Mouse (Mus musculus): ENCODE measurements around the gene Aak1. TPM values are rescaled to one million over a fixed set of nuclear protein-coding genes. Genes with fewer than 3 reads are reported as not detected.
A peak's percentile ranks its signal among the peaks of the same experiment; 100 is the strongest.

Aak1 gene
- 10 to 100 TPM; 26.9 to 29.6 TPM for total RNA-seq (2021)
- long read RNA-seq, experiment 1, partial matches to known transcripts, result 0 of 5 reads
- long read RNA-seq, experiment 1, other reads (novel, unspliced or antisense), result 5 of 5 reads
- long read RNA-seq, experiment 2, partial matches to known transcripts, result 0 of 7 reads
- long read RNA-seq, experiment 2, other reads (novel, unspliced or antisense), result 7 of 7 reads

DNA sequence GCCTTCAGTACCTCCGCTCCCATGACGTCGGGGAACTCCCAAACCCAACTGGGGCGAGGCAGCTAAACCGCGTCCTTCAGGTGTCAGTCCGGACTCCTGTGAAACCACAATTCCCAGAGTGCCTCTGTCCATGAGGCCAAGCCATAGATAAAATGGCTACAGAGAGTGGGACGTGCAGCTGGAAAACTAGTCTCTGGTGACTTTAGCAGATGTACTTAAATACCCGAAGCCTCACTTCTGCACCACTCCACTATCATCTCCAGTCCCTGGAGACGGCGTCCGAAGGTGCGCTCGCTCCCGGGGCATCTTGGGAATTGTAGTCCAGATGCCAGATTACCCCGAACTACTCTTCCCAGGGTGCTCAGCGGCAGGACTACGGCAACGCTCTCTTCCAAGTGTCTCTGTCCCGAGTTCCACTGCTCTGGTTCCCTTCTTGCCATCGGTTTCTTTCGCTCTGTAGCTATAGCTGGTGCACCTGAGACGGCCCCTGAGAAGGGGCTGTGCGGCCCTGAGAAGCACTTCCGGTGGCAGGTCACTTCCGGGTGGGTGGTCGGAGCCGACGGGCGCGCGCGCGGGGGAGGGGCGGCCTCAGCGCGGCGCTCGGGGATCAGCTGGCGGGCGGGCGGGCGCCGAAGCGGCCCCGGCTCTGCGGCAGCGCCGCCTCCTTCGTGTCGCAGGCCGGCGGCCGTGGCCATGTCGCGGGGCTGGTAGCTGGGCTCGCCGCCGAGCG, at the start of gene Aak1:
Aak1 (plus strand) TSS at position 603 of the 730 bp plus-strand sequence.
- intact Hi-C loops (cut with DNase I), result loop anchor here (2.0 kb wide), 1 partner anchor 72 kb away; no protein-coding TSS in a partner anchor
- DNase-seq, result peak; percentile 85 to 92

DNA sequence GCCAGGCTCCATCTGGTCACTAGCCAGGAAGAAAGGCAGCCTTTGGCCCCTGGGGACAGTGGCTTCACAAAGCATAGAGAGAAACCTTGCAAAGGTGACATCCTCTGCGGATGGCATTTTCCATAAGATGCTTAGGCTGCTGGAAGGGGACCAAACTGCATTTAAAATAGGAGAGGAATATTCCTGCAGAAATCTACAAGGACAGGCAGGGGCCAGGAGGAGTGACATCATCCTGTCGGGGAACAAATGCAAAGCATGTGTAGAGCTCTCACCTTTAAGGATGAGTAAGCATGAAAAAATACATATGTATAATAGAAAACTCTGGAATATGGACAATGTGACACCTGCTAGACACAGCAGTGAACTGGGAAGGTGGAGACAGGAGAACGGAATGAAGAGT, 48.9 kb upstream of the Aak1 start:
- intact Hi-C loops (cut with DNase I), result no loop called here
- DNase-seq, result no peak

DNA sequence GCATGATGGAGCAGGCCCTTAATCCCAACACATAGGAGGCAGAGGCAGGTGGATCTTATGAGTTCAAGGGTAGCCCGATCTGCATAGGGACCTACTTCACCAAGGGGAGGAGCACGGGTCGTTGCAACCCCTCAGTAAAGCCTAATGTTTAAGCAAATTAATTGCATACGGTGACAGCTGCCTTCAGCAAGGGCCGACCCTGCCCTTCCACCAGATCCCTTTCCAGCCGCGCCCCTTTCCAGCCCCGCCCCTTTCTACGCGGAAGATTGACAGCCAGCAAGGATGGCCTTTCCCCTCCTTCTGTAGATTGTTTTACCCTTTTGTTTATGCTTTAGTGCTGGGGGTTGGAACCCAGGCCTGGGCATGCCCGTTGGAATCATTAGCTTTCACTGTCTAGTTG, 47.9 kb upstream of the Aak1 start:
- DNase-seq, result no peak
- intact Hi-C loops (cut with DNase I), result no loop called here

DNA sequence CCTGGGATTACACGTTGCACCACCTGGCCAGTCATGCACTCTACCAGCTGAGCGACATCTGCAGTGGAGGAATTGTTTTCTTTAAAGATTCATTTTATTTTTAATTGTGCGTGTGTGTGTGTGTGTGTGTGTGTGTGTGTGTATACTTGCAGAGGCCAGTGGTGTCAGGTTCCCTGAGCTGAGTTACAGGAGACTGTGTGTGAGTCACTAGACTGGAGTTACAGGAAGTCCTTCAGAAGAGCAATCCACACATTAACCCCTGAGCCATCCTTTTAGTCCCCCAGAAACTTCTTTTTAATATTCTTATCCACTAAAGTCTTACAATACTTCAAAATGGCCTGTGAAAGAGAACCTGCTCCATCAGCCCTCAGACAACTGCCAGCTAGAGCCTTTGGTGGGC, 44.7 kb upstream of the Aak1 start:
- intact Hi-C loops (cut with DNase I), result no loop called here
- no peak for DNase-seq

DNA sequence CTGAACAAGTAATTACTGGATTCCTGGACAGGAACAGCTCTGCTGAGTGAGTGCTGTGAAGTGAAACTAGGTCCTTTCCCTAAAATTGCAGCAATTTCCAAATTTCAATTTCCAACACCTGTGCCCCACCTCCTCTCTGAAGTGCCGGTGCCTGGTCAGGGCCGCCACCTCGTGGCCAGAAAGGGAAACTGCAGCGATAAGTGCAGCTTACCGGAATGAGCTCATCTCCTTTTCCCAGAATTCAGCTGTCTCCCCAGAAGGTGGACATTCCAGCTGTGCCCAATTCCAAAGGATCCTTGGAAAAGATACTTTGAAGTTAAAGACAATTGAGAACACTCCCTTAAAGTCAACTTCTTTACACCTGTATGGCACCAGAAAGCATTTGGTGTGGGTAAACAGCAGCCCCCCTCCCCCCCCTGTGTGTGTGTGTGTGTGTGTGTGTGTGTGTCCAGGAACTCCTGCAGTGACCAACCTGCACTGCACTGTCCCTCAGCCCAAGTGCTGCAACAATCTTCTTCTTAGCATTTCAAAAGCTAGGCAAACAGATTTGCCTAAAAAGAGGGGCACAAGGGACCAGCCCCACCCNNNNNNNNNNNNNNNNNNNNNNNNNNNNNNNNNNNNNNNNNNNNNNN, 42.7 kb upstream of the Aak1 start:
- intact Hi-C loops (cut with DNase I), result loop anchor here (1.0 kb wide), 1 partner anchor 59 kb away; no protein-coding TSS in a partner anchor
- peak; percentile 45 to 64 for DNase-seq

DNA sequence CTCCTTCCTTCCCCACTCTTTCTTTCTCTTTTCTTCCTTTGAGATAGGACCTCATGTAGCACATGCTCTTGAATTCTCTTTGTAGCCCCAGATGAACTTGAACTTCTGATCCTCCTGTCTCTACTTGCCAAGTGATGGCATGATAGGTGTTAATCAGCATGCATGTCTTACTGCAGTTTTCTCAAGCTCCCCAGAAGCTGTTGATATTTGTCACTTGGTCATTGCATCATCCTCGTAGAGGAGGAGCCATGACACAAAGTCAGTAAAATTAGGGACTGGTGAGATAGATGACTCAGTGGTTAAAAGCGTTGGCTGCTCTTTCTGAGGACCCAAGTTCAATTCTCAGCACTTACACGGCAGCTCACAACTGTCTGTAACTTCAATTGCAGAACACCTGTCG, 36.4 kb upstream of the Aak1 start:
- no peak for DNase-seq
- intact Hi-C loops (cut with DNase I), result loop anchor here (5.0 kb wide), 1 partner anchor 184 kb away; no protein-coding TSS in a partner anchor

DNA sequence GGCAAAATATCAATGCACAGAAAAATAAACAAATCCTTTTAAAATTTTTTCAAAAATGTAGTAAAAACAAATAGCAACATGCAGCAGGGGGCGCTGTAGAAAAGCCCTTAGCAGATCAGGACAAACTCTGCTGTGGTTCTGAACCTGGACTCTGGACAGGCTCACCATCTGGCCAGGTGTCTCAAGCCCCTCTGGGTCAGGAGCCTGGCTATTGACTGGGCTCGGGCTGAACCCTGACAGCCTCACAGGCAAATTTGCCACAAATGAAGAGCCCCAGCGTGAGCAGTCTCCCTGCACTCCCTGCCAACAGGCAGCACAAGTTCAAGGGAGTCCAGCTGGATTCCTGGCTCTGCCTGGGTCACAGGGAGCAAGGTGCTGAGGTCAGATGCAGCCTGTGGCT, 36.0 kb upstream of the Aak1 start:
- peak in 1 of 2 experiments; percentile 42 for DNase-seq
- intact Hi-C loops (cut with DNase I), result loop anchor here (5.0 kb wide), 1 partner anchor 184 kb away; no protein-coding TSS in a partner anchor

DNA sequence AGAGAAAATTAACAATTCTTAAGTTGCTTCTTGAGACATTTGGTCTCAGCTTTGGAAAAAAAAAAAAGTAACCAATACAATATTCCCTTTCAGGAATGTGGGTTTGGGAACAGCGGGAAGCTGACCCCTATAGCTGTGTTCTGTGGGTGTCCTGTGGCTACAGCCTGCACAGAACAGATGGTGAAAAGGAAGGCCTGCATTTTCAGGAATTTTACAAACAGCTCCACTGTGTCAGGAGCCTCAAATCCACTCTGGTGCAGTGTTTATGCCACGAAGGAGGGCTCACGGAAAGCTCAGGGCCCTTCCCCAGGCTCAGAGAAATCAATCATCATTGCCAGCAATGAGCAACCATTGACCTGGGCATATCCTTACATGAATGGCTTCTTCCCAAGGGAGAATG, 34.4 kb upstream of the Aak1 start:
- intact Hi-C loops (cut with DNase I), result loop anchor here (1.0 to 5.0 kb wide), 2 partner anchors 107 to 182 kb away; no protein-coding TSS in a partner anchor
- no peak for DNase-seq

DNA sequence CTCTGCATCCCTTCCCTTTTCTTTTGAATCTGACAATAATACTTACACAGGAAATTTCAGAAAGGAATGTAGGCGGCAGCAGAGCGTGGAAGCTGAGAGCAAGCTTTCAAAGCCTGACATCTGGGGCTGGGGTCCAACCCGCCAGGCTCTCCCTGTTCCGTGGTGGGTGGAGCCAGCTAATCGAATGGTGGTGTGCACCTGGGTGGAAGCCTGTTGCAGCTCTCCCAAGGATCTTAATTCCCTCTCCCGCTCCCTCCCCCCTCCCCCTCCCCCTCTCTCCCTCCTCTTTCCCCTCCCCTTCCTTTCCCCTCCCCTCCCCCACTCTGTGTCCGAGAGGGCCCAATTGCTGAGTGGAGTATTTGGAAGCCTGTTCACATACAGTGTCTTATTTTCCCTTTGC, 33.9 kb upstream of the Aak1 start:
- intact Hi-C loops (cut with DNase I), result no loop called here
- no peak for DNase-seq

DNA sequence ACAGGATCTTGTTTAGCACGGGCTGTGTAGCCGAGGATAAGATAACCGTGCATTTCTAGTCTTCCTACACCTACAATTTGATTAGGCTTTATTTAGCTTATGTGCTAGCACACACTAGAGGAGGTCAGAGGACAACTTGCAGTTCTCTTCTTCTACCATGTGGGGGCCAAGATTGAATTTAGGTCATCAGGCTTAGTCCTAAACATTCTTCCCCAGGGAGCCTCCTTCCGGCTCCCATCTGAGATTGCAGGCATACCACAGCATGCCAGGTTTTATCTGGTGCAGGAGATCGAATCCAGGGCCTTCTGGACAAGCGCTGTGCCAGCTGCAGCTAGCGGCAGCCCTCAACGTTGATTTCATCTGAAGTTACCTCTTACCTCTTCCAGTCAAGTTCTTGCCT, 32.7 kb upstream of the Aak1 start:
- DNase-seq, result no peak
- intact Hi-C loops (cut with DNase I), result no loop called here

DNA sequence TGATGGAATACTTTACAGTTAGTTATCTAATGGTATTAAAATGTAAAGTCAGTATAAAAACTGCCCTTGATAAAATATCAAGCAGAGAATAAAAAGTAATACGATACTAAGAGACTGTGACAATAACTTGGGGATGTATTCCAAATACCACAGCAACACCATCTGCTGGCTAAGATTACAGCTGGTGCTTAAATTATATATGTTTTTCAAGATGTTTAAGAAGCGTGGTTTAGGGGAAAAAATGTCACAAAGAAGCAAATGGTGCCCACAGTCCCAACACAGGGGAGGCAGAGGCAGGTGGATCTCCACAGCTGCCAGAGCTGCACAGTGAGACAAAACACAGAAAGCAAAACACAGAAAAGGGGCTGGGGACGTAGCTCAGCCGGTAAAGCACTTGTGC, 30.4 kb upstream of the Aak1 start:
- intact Hi-C loops (cut with DNase I), result no loop called here
- DNase-seq, result no peak

DNA sequence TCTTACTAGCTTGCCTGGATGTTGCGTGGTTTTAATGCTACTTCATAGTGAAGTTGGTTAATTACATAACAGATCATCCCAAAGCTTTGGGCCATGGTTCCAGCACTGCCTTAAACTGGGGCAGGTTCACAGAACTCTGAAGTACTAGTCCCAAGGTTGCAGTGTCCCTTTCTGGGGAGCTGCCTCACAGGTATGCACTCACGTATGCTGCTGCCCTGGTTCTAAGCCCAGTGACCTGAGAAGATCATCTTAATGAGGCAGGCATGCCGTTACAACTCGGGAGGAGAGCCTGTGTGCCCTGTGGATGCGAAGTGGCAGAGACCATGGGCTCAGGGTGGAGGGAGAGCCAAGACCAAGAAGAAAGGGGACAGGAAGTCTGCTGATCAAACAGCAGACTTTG, 29.4 kb upstream of the Aak1 start:
- no peak for DNase-seq

DNA sequence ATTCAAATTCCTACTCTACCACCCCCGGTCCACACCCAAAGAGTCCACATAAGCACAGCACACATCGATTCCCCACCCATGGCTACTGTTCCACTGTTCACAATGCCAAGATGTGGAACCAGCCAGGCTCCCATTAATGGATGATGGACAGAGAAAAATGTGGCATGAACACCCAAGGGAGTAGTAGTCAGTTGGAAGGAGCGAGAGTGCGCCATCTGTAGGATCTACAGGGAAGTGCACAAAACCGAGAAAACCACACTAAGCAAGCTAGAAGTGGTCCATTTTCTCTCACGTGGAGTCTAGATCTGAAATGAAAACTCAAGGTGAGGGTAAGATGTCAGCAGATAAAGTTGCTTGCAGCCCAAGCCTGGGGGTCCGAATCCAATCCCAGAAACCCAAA, 28.6 kb upstream of the Aak1 start:
- intact Hi-C loops (cut with DNase I), result no loop called here
- DNase-seq, result no peak

More for the DNA sequence above, 29.4 kb upstream of the Aak1 start:
- intact Hi-C loops (cut with DNase I), result no loop called here

DNA sequence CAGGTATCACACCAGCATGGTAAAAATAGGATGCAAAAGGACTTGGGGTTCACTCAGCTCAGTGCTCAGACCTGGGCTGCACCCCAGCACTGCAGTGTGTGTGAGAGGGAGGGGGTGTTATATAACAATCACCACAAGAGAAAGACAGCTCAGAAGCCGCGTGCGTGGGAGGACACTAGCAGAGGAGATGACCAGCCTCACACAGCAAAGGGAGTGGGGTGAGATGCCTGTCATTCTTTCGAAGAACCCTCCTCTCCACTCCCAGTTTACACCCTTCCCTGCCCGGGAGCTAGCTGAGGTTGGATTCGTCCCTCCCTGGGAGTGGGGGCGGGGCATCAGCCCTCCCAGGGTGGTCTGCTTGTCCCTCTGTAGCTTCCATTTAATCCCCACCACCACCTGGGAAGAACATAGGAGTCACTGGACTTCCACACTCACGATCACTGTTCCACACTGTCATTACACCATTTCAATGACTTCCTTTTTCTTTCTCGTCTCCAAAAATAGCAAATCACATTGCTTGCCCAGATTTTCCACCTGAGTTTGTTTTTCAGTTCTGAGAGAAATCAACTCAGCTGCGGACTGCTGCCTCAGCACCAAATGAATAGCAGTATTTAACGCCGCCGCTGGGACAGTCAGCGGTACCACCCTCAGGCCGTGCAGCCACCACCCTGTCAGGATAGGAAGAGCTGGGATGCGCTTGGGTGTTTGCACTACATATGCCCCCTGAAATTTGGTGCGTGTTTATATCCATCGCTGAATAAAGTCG, 26.8 kb upstream of the Aak1 start:
- DNase-seq, result peak in 1 of 2 experiments; percentile 46
- intact Hi-C loops (cut with DNase I), result no loop called here

DNA sequence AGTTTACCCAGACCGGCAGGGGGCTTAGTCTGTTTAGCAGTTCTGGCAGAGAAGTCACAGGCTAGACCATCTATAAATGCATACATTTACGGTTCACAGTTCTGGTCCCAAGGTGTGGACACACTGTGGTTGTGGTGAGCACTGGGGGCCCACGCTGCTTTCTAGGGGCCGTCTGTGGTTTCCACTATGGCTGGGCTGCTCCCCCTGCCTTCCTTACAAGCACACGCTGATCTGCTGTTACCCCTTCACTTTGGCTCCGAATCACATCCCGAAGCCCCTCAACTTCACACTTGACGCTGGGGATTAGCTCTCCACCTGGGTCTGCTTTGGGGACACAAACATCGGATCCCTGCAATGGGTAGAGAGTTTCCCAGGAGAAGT, 26.3 kb upstream of the Aak1 start:
- DNase-seq, result no peak
- intact Hi-C loops (cut with DNase I), result no loop called here

DNA sequence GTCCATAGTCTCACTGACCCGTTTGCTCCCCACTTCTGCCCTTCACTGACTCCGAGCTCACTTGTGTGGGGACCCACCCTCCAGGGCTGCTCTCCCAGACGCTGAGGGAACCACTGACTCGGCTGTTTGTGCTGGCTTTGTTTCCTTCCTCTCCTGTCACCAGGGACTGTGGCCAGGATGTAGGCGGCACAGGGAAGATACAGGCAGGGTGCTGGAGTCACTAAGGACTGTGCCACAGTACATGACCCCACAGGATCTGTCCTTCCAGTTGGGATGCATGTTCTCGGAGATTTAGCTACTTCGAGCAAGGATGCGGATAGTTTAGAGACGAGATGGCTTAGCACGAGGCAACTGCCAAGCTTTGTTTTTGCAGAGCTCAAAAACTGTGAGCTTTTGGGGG, 25.5 kb upstream of the Aak1 start:
- peak in 1 of 2 experiments; percentile 39 for DNase-seq
- intact Hi-C loops (cut with DNase I), result no loop called here

DNA sequence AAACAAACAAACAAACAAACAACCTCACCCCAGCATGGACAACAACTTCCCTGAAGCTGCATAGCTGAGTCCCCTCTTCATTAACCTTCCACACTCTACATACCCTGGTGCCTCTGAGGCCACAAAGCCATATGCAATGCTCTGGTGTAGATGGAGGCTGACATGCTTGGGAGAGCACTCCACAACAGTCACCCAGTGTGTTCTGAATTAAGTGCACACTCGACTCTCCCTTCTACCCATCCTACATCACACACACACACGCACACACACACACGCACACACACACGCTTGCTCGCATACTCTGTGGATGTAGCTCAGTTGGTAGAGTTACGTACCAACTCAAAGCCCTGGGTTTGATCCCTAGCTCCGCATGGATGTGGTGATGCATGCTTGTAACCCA, 24.9 kb upstream of the Aak1 start:
- intact Hi-C loops (cut with DNase I), result no loop called here
- no peak for DNase-seq

DNA sequence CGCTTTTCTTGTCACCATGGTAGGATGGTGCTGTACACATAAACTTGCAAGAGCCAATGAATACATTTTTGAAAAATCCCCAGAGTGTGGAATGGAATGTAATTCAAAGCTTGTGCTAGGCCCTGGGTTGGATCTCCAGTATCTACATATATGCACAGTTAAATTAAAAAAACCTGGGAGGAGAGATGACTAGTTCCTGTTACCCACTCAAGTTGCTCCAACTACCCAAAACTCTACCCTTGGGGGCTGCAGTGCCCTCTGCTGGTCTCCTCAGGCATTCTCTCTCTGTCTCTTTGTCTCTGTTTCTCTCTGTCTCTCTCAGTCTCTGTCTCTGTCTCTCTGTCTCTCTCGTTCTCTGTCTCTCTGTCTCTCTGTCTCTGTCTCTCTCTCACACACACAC, 21.9 kb upstream of the Aak1 start:
- DNase-seq, result no peak
- intact Hi-C loops (cut with DNase I), result no loop called here

DNA sequence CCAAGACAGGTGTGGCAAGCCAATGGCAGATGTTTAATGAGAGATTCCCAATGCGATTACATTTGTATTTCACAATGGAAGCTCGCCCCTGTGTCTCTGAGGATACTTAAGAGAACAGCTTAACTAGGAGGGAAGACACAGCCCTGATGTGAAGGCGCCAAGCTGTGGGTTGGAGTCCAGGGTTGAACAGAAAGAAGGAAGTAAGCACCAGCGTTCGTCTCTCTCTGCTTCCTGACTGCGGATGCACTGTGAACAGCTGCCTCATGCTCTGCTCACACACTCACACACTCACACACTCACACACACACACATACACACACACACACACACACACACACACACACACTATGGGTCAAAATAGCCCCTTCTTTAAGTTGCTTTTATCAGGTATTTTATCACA, 19.5 kb upstream of the Aak1 start:
- intact Hi-C loops (cut with DNase I), result no loop called here
- DNase-seq, result no peak

DNA sequence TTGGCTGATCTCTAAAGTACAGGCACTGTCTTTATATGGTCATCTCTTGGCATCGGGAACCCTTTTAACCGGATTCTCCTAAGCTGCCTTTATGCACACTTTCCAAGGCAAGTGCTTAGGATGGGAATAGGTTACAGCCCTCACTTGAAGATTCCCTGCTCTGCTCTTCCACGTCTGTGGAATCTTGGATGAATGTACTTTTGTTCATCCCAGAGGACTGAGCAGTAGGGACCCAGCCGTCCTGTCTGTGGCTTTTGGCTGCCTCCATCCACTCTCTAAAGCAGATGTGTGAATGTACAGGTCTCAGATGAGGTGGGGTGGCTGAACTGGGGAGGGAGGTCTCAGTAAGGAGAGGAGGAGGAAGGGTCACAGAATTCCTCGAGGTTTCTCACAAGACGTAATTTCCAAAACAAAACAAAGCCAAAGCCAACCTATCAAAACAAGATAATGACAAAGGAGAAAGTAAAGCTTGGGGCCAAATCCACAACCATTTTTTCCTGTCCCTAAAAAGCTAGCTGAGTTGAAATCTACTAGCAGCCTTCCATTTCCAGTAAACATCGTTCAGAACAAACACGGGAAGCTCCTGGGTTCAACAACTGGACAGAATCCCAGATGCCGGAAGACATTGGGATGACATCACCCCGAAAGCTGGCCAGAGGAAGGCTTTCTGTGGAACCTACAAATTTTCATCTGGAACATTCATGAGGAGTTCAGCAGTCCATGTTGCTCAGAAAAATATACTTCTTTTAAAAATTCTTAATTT, 18.4 kb upstream of the Aak1 start:
- intact Hi-C loops (cut with DNase I), result no loop called here
- peak in 1 of 2 experiments; percentile 54 for DNase-seq
